Mouse (Mus musculus): ENCODE results near the gene Spock2.
"Not testable (repeated sequence)": the region's sequence is repeated elsewhere in the genome, so short reads cannot be mapped to it uniquely, and the experiment has no call there.

The Spock2 gene

DNA sequence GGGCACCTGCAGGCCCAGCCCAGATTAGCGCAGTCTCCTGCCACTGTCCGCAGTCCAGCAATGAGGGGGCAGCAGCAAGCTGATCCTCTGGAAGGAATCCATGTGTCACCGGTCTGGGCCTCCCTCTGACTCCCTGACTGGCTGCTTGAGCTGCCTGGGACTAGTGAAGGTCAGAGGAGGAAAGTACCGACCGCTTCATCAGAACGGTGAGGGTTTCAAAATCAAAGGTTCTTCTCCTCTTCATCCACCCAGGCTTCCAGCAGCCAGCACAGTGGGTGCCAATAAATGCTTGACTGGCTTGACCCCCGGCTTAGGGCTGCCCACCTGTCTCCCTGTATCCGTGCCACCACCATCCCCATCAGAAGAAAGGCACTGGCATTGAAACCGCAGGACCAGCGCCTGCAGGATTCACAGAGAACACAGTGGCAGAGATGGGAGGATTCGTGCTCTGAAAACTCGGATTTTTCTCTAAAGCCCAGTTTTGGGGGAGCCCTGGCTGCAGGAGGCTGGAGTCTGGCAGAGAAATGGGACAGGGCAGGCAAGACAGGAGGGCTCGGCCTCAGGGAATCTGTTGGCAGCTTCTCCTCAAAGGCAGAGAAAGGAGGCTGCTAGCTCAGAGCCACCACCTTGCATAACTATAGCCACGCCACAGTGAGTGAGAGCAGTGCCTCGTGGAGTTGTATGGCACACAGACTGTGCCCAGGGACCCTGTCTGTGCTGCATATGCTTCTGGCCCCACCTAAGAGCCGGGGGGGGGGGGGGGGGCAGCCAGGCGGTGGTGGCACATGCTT lies 2.5 kb downstream of the Spock2 start:
- no peak for DNase-seq

DNA sequence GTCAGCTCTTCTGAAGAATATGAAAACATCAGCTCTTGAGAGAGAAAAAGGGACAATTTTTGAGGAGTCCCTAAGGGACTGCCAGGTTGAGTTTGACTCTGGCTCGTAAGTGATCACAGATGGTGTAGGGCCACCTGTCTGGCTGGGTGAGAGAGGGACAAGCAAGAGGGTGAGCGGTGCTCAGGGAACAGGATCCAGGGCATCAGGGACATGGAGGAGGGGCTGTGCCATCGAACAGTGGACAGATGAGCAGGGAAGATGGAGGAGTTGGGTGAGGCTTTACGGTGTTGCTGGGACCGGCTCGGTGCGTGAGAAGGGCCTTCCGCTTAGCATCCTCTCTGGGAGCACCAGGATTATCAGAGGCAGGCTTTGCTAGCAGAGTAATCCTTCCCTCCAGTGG lies 3.3 kb downstream of the Spock2 start:
- DNase-seq = no peak

DNA sequence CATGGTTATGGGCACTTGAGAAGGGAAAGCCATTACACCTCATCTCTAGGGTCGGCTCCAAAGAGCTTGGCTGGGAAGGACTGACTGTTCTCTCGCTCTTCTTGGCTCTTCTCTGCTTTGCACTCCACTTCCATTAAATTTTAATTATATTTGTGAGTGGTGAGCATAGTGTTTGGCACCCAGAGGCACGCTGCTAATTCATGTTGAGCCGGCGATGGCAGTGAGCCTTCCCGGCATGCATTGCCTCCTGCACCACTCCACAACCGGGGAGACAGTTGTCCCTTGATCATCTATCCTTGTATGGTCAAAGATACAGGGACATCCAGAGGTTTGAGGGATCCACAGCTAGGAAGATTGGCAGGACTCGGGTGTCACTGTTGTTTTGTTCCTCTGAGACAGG lies 4.0 kb downstream of the Spock2 start:
- no peak for DNase-seq

DNA sequence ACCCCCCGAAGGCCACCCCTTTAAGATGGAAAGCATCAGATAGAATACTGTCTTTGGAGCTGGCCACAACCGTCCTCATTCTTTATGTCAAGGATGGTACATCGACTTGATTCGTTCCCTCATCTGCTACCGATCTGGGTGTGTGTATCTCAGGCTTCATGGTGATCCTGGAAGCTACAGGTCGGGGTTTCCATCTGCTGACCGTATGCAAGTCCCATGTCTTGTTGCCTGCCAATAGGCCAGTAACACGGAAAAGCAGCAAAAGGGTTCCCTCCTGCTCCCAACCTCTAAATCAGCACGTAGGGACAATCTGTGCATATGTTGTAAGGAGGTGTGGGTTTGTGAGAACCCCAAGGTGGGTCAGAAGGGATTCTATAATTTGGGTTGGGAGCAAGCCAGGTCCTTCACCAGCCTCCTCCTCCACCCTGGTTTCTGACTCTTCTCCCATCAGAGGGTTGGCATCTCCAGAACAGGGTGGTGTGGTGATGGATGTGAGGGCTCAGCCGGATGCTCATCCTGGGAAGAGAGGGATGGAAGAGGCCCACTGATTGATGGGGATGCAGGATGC lies 5.0 kb downstream of the Spock2 start:
- no peak for DNase-seq

DNA sequence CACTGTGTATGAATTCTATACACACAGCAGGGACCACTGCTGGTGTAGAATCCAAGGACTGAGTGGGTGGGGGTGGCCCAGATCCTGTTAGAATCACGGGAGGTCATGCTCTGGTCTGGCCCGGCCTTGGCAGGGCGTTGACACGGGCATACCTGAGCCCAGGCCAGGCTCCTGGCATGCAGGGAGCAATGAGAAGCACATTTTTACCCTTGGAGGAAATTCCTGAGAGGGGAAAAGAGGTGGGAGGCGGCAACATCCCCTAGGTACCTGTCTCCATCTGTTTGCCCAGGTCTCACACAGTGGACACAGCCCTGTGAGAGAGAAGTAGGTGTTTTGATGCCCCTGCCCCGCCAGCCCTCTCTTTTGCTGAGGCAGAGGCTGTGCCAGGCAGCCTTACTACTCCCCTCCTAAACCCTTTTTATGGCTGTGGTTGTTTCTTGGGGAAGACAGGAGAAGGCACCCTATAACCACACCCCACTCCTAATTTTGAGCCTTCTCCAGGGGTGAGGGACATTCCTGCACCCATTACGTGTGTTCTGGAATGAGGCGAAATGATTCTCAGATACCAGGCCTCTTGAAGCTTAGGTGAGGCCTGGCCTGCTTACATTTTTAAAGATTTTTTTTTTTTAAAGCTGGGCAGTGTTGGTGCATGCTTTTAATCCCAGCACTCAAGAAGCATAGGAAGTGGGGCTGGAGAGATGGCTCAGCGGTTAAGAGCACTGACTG lies 8.1 kb downstream of the Spock2 start:
- no peak for DNase-seq

DNA sequence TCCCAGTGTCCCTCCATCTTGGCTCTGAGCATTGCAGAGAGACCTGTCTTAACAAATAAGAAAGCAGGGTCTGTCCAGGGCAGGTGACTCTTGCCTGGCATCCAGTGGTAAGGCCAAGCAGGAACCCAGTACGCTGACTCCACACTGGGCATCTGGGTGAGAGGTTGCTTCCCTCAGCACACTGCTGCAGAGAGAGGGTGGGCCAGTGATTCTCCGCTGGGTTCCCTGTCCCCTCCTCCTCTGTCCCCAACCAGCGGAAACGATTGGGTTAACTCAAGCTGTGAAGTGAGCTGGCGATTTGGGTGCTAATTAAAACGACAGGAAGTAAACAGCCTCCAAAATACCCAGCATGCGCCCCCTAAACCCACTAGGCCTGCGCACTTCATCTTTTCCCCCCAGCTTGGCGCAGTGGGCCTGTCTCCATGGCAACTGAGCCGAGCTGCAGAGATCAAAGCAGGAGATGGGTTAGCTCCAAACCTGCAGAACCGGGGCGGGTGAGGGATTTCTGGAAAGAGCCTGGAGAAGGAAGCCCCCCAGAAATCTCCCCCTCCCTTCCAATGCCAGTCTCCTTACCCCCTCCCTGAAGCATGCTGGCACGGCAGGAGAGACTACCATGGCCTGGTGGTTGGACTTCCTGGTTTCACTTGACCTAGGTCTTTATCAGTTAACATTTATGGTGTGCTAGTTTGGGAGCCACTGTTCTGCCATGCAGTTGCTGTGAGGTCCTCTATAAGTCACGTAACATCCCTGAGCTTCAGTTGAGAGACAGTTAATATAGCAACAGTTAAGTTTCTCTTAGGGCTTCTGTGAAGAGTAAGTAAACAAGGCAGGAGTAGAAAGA lies 9.5 kb downstream of the Spock2 start:
- peak; percentile 27 for DNase-seq

DNA sequence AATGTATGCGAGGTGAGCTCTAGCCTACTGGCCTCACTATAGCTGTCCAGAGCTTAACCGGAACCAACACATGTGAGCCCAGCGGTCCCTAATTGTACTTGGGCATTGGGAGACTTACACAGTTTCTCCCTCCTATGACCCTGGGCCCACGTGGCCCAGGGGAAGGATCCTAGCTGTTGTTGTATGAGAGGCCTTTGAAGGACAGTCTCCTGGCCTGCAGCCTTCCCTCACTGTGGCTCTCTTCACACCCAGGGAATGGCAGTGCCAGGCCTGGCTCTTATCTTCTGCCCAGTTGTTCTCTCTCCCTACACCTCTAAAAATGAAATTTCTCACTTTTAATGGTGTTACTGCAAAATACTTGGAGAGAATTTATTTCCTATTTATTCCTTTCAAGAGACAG lies 11.0 kb downstream of the Spock2 start:
- no peak for DNase-seq

DNA sequence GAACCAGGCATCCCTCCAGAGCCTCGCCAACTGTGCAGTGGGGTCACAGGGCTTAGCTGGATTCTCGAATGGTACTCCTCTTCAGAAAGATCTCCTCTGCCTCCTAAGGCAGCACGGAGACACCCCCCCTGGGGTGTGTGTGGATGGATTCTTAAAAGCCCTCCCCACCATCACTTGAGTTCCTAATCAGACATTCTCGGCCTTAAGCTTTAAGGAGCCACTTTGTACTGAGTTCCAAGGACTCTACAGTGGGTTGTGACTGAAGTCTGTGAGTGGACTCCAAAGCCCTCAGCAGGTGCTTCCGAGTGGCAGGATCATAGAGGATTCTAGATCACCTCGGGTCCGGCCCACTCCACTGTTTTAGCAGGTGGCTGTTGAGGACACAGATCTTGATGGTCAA lies 12.4 kb downstream of the Spock2 start:
- no peak for DNase-seq

DNA sequence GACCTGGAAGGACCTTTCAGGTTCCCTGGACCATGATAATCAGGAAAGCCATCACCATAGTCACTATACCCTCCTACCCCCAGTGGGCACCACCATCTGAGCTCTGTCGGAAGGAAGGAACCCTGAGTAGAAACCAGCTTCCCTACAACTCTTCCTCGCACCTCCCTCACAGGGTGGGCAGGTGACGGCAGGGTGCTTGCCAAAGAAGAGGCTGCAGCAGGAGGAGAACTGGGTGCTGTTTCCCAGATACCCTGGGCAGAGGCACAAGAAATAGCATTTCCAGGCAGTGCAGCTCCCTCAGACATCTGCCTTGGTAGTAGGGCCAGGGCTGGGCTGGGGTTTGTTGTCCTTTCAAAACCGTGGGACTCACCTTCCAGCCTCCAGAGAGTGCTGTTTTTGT lies 14.6 kb downstream of the Spock2 start:
- no peak for DNase-seq

DNA sequence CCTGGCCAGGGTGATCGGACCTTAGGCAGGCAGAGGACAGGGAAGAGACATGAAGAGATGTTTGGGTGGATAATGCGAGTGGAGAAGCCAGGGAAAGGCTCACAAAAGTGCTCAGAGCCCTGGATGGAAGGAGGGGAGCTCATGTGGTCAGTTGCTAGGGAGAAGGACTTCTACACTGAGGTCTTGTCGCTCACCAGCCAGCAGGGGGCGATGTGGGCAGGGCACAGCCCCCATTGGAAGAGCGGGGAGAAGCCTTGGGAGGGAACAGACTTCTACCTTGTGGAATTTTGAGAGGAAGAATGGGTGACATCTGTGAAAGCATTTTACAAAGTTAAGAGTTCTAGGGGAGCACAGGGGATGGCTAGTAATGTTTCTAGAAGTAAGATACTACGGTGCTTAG lies 18.1 kb downstream of the Spock2 start:
- no peak for DNase-seq

DNA sequence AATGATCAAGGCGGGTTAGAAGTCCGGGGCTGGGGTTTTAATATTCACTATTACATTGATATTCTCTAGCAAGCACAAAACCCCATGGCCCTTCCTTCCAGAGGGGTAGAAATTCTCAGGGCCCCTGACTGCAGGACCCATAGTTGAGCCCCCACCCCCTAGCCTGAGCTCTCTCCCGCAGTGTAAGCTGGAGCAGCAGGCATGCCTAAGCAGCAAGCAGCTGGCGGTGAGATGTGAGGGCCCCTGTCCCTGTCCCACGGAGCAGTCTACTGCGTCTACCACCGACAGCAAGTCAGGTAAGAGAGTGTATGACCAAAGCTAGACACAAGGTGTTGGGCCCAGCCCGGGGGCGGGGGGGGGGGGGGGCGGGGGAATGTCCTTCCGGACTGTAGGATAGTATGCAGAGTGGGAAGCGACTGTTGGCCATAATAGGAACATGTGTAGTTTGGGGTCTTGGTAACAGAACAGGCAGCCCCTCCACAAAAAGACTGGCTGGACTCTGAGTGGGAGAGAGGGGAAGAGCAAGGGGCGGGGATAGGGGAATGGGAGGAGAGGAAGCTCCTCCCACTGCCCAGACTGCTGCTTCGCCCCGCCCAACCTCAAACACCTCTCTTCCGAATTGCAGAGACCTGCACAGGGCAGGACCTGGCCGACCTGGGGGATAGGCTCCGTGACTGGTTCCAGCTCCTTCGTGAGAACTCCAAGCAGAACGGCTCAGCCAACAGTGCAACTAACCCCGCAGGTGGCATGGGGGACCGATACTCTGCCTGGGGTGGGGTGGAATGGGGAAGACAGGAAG lies 19.7 kb downstream of the Spock2 start:
- no peak for DNase-seq

DNA sequence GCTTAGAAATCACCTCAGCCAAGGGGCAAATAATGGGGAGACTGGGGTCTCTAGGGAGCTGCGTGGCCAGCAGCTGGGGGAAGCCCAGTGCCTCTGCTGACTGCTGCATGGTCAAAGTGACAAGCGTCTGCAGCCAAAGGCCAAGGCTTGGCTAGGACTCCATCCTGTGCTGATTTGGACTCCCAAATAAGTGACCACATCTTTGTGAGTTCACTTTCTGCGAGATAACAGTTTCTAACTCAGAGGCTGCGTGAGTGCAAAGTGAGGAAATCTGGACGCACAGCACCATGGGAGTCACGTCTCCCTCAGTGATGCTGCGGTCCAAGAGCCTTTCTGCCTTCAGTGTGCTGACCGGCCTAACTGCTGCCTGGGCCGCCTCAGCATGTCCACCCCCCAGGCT lies 22.3 kb downstream of the Spock2 start:
- DNase-seq = no peak

DNA sequence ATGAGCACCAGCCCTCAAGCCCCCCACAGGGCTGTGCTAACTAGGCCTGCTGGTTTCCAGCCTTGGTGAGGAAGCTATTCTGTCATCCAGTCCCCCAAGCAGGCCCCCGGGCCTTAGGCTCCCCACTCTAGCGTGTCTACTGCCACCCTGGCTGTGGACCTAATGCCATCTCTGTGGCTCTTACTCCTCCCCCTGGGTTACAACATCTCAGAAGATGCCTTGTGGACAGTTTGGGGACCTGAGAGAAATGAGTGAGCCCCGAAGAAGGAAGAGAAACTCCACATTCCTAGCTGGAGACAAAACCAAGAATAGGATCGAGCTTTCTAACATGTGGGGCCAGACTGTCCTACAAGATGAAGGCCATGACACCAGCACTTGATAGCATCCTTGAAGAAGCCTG lies 24.5 kb downstream of the Spock2 start:
- no peak for DNase-seq

DNA sequence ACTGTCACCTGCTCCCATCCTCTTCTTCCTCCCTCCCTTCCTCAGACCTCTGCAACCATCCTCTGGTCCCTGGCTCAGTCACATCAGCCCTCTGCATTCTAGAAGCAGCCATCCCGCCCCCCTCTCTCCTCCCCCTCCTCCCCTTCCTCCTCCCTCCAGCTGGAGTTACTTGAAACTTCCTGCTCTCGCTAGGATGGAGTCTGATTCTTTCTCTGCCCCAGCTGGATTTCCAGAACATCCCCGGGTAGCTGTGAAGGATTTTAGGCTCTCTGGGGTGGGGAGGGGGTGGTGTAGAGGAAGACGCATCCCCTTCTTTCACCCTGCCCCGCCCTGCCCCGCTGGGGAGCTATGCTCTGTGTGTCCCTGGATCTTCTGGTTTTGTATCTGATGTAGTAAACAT lies 27.5 kb downstream of the Spock2 start:
- DNase-seq = peak; percentile 54

DNA sequence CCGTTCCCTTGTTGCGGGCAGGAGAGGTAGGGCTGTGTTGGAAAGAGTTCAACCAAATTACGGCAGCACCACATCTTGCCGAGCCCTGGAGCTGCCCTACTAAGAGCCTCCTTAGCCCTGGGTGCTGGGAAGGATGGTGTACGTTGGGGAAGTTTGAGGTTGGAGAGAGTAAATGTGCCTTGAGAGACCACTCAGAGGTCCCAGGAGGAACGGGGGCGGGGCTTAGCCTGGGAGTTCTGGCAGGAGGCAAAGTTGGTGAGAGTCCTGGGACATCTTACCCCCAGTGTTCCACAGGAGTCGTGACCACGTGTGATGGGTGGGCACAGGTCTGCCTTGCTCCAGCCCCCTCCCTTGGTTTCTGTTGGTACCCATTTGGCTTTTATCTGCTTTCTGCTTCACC lies 28.2 kb downstream of the Spock2 start:
- DNase-seq = no peak

DNA sequence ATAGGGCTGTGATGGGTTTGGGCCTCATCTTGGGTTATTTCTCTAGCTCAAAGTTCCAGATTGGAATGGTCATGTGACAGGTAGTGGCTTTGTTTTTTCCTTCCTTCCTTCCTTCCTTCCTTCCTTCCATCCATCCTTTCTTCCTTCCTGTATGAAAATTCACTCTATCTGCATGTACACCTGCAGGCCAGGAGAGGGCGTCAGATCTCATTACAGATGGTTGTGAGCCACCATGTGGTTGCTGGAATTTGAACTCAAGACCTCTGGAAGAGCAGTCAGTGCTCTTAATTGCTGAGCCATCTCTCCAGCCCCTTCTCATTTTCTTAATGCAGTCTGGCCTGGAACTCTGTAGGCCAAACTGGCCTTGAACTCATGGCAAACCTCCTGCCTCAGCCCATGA lies 30.0 kb downstream of the Spock2 start:
- not testable (repeated sequence) for DNase-seq

DNA sequence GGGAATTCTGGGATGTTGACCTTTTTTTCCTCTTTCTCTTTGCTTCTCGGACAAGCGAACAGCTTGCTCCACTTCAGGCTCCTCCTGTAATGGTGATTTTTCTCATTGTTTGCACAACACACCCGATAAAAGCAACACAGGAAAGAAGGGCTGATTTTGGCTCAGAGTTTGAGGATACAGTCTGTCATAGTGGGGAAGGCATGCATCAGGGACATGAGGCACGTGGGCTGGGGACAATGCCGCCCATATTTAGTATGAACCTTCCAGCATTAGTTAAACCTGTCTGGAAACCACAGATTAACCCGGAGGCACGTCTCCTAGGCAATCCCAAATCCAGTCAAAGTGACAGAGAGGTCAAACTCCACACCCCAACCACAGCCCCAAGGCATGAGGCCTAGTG lies 30.9 kb downstream of the Spock2 start:
- no peak for DNase-seq

DNA sequence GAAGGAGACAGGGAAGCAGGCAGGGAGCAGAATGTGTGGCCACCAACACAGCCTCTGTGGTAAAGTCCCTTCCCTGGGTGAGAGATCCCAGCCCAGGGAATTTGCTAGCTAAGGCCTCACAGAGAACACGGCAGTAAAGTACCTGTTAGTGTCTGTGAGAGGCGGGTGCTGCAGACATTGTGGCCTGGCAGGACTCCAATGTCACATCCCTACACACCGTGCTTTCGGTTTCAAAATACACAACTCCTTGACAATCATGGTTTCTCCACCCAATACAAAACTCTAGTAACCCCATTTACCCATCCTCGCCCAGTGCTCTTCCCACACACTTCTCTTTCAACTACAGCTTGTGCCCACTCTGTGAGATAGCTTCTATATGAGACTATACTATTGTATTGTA lies 32.7 kb downstream of the Spock2 start:
- DNase-seq = no peak

DNA sequence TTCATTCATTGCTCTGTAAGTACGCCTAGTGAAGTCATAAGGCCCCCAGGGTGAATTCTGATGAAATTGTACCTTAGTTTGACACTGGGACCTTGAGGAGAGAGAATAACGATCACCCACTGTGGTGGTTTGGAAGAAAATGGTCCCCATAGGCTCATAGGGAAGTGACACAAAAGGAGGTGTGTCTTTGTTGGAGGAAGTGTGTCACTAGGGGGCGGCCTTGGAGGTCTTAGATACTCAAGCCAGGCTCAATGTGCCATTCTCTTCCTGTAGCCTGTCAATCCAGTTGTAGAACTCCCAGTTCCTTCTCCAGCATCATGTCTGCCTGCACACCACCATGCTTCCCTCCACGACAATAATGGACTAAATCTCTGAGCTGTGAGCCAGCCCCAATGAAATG lies 34.7 kb downstream of the Spock2 start:
- DNase-seq = no peak

DNA sequence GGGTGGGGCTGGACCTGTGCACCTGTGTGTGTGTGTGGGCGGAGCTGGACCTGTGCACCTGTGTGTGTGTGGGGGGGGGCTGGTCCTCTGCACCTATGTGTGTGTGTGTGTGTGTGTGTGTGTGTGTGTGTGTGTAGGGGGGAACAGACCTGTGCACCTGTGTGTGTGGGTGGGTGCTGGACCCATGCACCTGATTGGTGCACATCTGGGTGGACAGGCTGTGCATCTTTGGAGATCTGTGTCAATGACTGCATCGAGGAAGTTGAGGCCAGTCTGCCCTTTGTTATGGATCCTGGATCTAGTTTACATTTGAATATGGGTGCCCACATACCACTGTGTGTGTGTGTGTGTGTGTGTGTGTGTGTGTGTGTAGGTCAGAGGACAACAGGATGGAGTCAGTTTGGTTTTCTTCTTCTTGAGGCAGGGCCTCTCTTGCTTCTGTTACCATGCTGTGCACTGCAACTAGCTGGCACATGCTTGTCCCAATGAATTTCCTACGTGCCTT lies 35.7 kb downstream of the Spock2 start:
- DNase-seq = no peak

DNA sequence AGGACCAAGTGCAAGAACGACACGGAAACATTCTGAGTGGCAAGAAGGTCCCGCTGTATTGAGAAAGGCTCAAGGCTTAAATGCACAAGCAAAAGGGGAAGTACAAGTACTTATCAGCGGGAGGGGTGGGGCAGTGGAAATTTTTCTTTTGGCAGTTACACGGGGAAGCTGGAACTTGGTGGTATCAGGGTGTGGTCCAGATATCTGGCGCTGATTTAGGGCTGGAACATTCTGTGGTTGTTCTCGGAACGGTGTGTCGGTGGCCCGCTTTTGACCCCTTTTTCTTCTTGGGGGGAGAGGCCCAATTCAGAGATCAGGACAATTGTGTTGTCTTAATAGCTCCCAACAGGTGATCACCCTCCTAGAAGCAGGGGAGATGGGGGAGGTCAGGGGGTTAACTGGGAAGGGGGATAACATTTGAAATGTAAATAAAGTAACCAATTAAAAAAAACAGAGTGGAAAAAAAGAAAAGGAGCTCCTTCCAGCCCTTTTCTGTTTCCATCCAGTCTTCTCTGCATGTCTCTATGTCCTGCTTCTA lies 41.6 kb downstream of the Spock2 start:
- DNase-seq = not testable (repeated sequence)

DNA sequence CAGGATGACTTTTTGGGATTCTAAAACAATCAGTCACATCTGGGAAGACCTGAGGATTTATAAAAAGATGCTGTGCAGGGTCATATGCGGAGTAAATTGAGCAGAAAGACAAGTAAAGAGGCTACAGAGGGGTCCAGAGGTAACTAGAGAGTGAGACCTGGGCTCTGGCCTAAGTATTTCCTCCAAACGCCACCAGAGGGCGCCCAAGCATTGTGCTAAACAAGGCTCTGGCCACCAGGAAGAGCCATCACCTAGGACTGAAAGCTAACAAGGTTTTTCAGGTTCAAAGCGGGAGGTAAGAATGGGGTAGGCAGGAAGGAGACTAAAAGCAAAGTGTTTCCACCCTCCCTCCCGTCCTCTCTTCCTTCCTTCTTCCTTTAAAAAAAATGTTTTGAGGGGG lies 42.1 kb downstream of the Spock2 start:
- peak; percentile 89 for DNase-seq

All from kidney, postnatal 10 days (tissue).